Mouse (Mus musculus): Measurements from ENCODE around the gene Pde10a. TPM values are rescaled to one million over a fixed set of nuclear protein-coding genes. Genes with fewer than 3 reads are reported as not detected.

The Pde10a gene
- total RNA-seq, 1 experiment, result 2.6 TPM

DNA sequence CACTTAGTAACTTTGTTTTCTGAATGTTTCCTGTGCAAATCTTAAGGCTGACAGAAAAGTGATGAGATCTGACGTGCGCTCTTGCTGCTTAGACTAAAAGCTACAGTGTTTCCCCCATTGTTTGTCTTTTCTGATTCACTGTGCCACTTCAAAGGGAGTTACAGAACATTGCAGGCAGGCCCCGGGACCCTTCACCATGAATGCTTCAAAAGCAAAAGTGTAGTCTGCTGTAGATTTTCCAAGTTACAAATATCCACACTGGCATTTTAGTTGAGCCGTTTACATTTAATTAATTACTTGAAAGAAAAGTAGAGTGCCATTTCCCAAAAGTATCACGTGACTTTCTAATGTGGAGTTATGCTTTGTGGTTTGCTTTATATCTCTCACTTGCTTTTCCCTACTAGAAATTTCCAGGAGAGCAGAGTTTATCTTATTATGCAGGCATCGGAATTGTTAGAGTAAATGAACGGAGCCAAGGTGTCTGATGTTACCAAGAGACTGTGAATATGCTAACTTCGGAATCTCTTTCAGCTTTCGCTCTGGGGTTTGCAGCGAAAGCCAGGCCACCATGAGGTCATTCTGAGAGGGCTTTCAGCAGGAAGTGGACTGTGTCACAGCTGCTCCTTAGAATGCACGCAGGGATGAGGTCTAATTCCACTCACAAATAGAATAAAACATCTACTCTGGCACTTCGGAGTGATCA, 447.1 kb downstream of the Pde10a start:
- H3K4me1 ChIP-seq (ENCODE audit: control insufficient read depth in 2 of 2, insufficient read depth in 2 of 2, low read length in 2 of 2, poor library complexity in 1 of 2), result no peaks in the 10 kb centered on the region
- no peak overlapping the region for H3K9ac ChIP-seq (ENCODE audit: insufficient read depth, low read depth, low read length, poor library complexity, severe bottlenecking)
- in situ Hi-C loops (cut with MboI; ENCODE audit: low sequenced_read_pairs in 2 of 2, unreplicated experiment in 2 of 2), result no loop called here
- H3K4me3 ChIP-seq (ENCODE audit: insufficient read depth in 1 of 2, low read depth in 1 of 2, low read length in 2 of 2, poor library complexity in 1 of 2, severe bottlenecking in 1 of 2), result no peak overlapping the region
- H3K36me3 ChIP-seq (ENCODE audit: control insufficient read depth, insufficient read depth, low read length, poor library complexity, severe bottlenecking), result no peaks in the 10 kb centered on the region
- DNase-seq (ENCODE audit: low read depth, low spot score), result no peak
- no peak overlapping the region for H3K27ac ChIP-seq (ENCODE audit: insufficient read depth, low read depth, low read length, poor library complexity, severe bottlenecking)
- TF ChIP-seq HCFC1 (IDR thresholded peaks at IDR 0.05; ENCODE audit: borderline replicate concordance, insufficient read depth, low read length) (no peak), MAFK (IDR thresholded peaks at IDR 0.05; ENCODE audit: insufficient read depth, low read depth, low read length) (no peak), ZNF384 (IDR thresholded peaks at IDR 0.05; ENCODE audit: low read depth, low read length) (no peak), ZC3H11A (IDR thresholded peaks at IDR 0.05; ENCODE audit: borderline replicate concordance, low read depth, low read length) (no peak), CHD2 (IDR thresholded peaks at IDR 0.05; ENCODE audit: low read depth, low read length) (no peak)
- H3K9me3 ChIP-seq (ENCODE audit: control insufficient read depth, insufficient read depth, low read depth, low read length), result no peaks in the 10 kb centered on the region

GRCm38 (mm10) chr17:8973331-8973730, 448.2 kb downstream of the Pde10a start:
- in situ Hi-C loops (cut with MboI; ENCODE audit: low sequenced_read_pairs in 2 of 2, unreplicated experiment in 2 of 2), result no loop called here
- Histone ChIP-seq H3K4me3 (ENCODE audit: insufficient read depth in 1 of 2, low read depth in 1 of 2, low read length in 2 of 2, poor library complexity in 1 of 2, severe bottlenecking in 1 of 2) (no peak overlapping the region), H3K4me1 (ENCODE audit: control insufficient read depth in 2 of 2, insufficient read depth in 2 of 2, low read length in 2 of 2, poor library complexity in 1 of 2) (no peaks in the 10 kb centered on the region), H3K27ac (ENCODE audit: insufficient read depth, low read depth, low read length, poor library complexity, severe bottlenecking) (no peak overlapping the region), H3K36me3 (ENCODE audit: control insufficient read depth, insufficient read depth, low read length, poor library complexity, severe bottlenecking) (no peaks in the 10 kb centered on the region), H3K9me3 (ENCODE audit: control insufficient read depth, insufficient read depth, low read depth, low read length) (no peaks in the 10 kb centered on the region), H3K9ac (ENCODE audit: insufficient read depth, low read depth, low read length, poor library complexity, severe bottlenecking) (no peak overlapping the region)
- DNase-seq (ENCODE audit: low read depth, low spot score), result no peak
- TF ChIP-seq MAFK (IDR thresholded peaks at IDR 0.05; ENCODE audit: insufficient read depth, low read depth, low read length), result no peak
- TF ChIP-seq HCFC1 (IDR thresholded peaks at IDR 0.05; ENCODE audit: borderline replicate concordance, insufficient read depth, low read length), result no peak
- TF ChIP-seq CHD2 (IDR thresholded peaks at IDR 0.05; ENCODE audit: low read depth, low read length), result no peak
- no peak for TF ChIP-seq ZNF384 (IDR thresholded peaks at IDR 0.05; ENCODE audit: low read depth, low read length)
- no peak for TF ChIP-seq ZC3H11A (IDR thresholded peaks at IDR 0.05; ENCODE audit: borderline replicate concordance, low read depth, low read length)

DNA sequence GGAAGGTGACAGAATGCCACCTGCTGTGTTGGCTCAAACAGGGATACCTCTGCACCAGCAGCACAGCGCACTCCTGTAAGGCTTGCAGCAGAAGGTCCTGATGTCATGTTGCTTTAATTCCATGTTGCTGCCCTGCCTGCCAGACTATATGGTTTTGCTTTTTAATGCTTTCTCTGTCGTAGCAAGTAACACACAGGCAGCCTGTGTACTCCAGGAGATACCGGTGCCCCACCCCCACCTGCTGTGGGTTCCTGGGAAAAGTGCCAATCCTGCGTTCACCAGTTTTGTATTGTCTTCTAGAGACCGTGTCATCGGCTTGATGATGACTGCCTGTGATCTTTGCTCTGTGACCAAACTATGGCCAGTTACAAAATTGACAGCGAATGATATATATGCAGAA, 449.3 kb downstream of the Pde10a start:
- no peak for TF ChIP-seq CHD2 (IDR thresholded peaks at IDR 0.05; ENCODE audit: low read depth, low read length)
- no peak for TF ChIP-seq MAFK (IDR thresholded peaks at IDR 0.05; ENCODE audit: insufficient read depth, low read depth, low read length)
- no peaks in the 10 kb centered on the region for H3K36me3 ChIP-seq (ENCODE audit: control insufficient read depth, insufficient read depth, low read length, poor library complexity, severe bottlenecking)
- H3K4me1 ChIP-seq (ENCODE audit: control insufficient read depth in 2 of 2, insufficient read depth in 2 of 2, low read length in 2 of 2, poor library complexity in 1 of 2), result no peaks in the 10 kb centered on the region
- DNase-seq (ENCODE audit: low read depth, low spot score), result no peak
- H3K9me3 ChIP-seq (ENCODE audit: control insufficient read depth, insufficient read depth, low read depth, low read length), result no peaks in the 10 kb centered on the region
- no peak overlapping the region for H3K27ac ChIP-seq (ENCODE audit: insufficient read depth, low read depth, low read length, poor library complexity, severe bottlenecking)
- no peak overlapping the region for H3K9ac ChIP-seq (ENCODE audit: insufficient read depth, low read depth, low read length, poor library complexity, severe bottlenecking)
- in situ Hi-C loops (cut with MboI; ENCODE audit: low sequenced_read_pairs in 2 of 2, unreplicated experiment in 2 of 2), result no loop called here
- no peak overlapping the region for H3K4me3 ChIP-seq (ENCODE audit: insufficient read depth in 1 of 2, low read depth in 1 of 2, low read length in 2 of 2, poor library complexity in 1 of 2, severe bottlenecking in 1 of 2)

DNA sequence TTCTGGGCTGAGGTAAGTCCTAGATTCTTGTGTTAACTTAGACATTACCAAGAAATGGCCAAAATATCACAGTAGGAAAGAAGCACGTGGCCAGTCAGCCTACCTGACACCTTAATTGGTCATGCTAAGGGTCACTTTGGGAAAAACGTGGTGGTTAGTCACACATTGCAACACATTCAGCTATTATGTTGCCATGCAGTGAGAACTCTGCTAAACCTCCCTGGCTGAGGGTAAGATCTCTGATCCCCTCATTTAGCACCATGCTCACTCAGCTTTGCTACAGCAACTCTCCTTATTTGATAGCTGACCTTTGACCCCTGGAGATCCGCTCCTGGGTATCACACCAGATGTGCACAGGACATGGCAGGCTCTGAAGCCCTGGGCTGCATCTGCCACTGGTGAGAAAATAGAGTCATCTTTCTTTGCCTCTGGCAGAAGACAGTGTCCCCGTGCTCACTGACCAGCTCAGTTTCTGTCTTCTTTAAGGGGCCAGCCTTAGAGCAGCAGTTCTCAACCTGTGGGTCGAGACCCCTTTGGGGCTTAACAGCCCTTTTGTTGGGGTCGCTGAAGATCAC, 449.7 kb downstream of the Pde10a start:
- Histone ChIP-seq H3K27ac (ENCODE audit: insufficient read depth, low read depth, low read length, poor library complexity, severe bottlenecking) (no peak overlapping the region), H3K4me1 (ENCODE audit: control insufficient read depth in 2 of 2, insufficient read depth in 2 of 2, low read length in 2 of 2, poor library complexity in 1 of 2) (no peaks in the 10 kb centered on the region), H3K36me3 (ENCODE audit: control insufficient read depth, insufficient read depth, low read length, poor library complexity, severe bottlenecking) (no peaks in the 10 kb centered on the region), H3K4me3 (ENCODE audit: insufficient read depth in 1 of 2, low read depth in 1 of 2, low read length in 2 of 2, poor library complexity in 1 of 2, severe bottlenecking in 1 of 2) (no peak overlapping the region), H3K9ac (ENCODE audit: insufficient read depth, low read depth, low read length, poor library complexity, severe bottlenecking) (no peak overlapping the region), H3K9me3 (ENCODE audit: control insufficient read depth, insufficient read depth, low read depth, low read length) (no peaks in the 10 kb centered on the region)
- TF ChIP-seq MAFK (IDR thresholded peaks at IDR 0.05; ENCODE audit: insufficient read depth, low read depth, low read length) (no peak), ZNF384 (IDR thresholded peaks at IDR 0.05; ENCODE audit: low read depth, low read length) (no peak), CHD2 (IDR thresholded peaks at IDR 0.05; ENCODE audit: low read depth, low read length) (no peak), HCFC1 (IDR thresholded peaks at IDR 0.05; ENCODE audit: borderline replicate concordance, insufficient read depth, low read length) (no peak)
- in situ Hi-C loops (cut with MboI; ENCODE audit: low sequenced_read_pairs in 2 of 2, unreplicated experiment in 2 of 2), result no loop called here
- DNase-seq (ENCODE audit: low read depth, low spot score), result no peak

GRCm38 (mm10) chr17:8976745-8977144, 451.6 kb downstream of the Pde10a start:
- H3K36me3 ChIP-seq (ENCODE audit: control insufficient read depth, insufficient read depth, low read length, poor library complexity, severe bottlenecking), result no peaks in the 10 kb centered on the region
- H3K27ac ChIP-seq (ENCODE audit: insufficient read depth, low read depth, low read length, poor library complexity, severe bottlenecking), result no peak overlapping the region
- no peak overlapping the region for H3K9ac ChIP-seq (ENCODE audit: insufficient read depth, low read depth, low read length, poor library complexity, severe bottlenecking)
- no peaks in the 10 kb centered on the region for H3K9me3 ChIP-seq (ENCODE audit: control insufficient read depth, insufficient read depth, low read depth, low read length)
- no peak for DNase-seq (ENCODE audit: low read depth, low spot score)
- in situ Hi-C loops (cut with MboI; ENCODE audit: low sequenced_read_pairs in 2 of 2, unreplicated experiment in 2 of 2), result no loop called here
- H3K4me1 ChIP-seq (ENCODE audit: control insufficient read depth in 2 of 2, insufficient read depth in 2 of 2, low read length in 2 of 2, poor library complexity in 1 of 2), result no peaks in the 10 kb centered on the region
- TF ChIP-seq ZNF384 (IDR thresholded peaks at IDR 0.05; ENCODE audit: low read depth, low read length) (no peak), MAFK (IDR thresholded peaks at IDR 0.05; ENCODE audit: insufficient read depth, low read depth, low read length) (no peak), HCFC1 (IDR thresholded peaks at IDR 0.05; ENCODE audit: borderline replicate concordance, insufficient read depth, low read length) (no peak), ZC3H11A (IDR thresholded peaks at IDR 0.05; ENCODE audit: borderline replicate concordance, low read depth, low read length) (no peak), CHD2 (IDR thresholded peaks at IDR 0.05; ENCODE audit: low read depth, low read length) (no peak)
- H3K4me3 ChIP-seq (ENCODE audit: insufficient read depth in 1 of 2, low read depth in 1 of 2, low read length in 2 of 2, poor library complexity in 1 of 2, severe bottlenecking in 1 of 2), result no peak overlapping the region

Measured in ES-E14 (cell line).